Mouse (Mus musculus) adrenal gland, postnatal 14 days (tissue): ENCODE measurements at regions not wholly inside any gene's neighbourhood (a gene's known extent, or its start where the extent isn't known, plus 50 kb on each side); places are given as distances from the start of the nearest gene placed in this dataset.
A peak's percentile ranks its signal among the peaks of the same experiment; 100 is the strongest.
"Not testable (repeated sequence)": the region's sequence is repeated elsewhere in the genome, so short reads cannot be mapped to it uniquely, and the experiment has no call there.

Experiments used
- DNase-seq: peaks from one replicate; pipeline ENCODE4 v3.0.0; 2021; ENCODE audit warnings: mixed read lengths

DNA sequence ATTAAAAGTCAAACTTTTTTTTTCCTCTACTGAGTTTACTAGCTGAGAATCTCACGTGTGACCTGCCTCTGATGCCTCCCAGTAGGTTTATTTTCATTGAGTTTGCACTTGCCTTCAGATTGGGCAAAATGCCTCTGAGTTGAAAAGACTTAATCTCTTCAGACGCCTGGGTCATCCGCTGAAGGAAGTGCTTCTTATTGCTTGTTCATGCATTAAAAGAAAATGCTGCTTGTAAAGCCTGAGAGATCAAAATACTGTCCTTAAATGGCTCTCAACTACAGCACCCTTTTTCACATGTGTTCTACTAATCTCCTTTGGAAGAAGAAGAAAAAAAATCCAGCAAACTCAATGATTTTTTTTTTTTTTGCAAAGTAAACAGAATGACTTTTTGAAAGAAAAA is 351.5 kb downstream of the Kcnh5 start:
- DNase-seq = no peak

DNA sequence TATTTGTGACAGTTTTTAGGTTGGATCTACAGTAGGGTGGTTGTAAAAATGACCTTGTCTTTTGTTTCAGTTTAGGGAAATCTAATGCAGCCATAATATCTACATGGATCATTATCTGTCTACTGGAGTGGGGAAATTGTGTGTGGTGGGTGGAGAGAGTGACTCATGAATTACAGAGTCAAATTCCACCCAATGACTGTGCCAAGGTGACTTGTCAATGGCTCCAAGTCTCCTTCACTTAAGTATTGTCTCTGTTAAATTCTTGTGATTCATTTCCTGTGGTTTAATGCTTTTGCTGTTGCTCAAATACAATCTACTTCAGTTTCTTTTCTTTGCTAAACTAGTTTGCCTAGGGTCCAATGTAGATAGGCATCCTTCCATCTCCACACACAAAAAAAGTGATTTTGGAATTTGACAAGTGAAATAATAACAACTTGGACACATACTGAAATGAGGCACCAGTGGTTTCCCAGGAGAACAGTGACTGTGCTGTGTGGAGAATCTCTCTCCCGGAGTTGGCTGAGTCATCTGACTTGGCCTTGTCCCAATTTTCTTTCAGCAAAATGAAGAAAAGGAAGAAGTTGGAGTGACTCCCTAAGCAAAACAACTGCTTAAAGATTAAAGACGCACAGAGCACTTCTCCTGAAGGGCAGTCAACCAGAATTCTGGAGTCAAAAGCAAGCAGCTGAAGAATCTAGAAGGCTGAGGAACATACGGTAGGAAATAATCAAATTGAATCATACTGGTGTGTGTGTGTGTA is 352.2 kb downstream of the Kcnh5 start:
- DNase-seq = peak; percentile 43

DNA sequence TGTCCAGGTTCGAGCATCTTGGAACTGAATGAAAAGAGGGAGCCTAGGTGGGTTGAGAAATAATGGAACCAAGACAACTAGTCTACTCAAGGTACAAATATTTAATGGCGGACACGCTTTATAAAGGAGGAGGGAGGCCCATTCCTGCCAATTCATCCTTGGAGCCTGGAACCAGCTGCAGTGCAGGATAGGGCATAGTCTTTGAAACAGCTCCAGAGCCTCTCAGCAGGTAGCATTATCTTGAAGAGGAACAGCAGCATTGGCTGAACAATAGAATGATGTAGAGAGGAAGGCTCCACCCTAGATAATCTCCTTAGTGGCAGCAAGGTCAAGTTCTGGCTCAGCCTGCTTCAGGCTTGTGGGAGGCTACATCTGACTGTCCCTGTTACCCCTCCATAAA is 361.0 kb downstream of the Kcnh5 start:
- DNase-seq = not testable (repeated sequence)

DNA sequence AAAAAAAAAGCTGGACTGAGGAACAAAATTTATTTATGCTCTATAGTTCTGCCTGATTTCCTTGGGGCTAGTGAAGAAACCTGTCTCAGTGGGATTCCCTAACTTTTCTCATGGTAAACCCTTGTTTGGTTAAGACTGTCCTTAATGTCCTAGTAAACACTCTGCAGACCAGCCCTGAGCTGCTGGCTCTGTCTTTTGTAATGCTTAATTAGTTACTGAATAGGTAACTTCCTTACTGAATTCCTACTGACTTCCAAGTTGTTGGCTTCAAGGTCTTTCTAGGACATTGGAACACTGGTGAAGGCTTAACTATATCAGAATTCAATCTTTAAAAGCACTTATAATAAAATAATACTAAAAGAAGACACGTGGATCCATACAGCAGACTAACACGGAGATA is 368.6 kb downstream of the Kcnh5 start:
- not testable (repeated sequence) for DNase-seq

DNA sequence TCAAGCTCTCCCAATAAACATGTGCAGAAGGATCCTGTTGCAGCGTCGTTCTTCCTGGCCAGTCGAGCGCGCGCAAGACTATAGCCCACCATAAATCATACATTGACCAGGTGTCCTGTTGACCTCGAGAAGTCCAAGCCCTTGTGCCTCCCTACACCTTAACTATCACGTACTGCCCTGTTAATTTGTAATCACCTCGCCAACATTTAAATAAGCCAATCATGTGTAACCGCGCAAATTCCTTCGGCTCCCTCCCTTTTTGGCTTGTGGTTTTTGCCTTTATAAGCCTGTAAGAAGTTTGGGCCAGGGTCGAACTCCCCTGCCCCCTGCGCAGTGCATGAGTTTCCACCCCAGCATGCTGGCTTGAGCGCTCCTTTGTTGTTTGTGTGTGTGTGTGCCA is 369.2 kb downstream of the Kcnh5 start:
- DNase-seq = not testable (repeated sequence)

DNA sequence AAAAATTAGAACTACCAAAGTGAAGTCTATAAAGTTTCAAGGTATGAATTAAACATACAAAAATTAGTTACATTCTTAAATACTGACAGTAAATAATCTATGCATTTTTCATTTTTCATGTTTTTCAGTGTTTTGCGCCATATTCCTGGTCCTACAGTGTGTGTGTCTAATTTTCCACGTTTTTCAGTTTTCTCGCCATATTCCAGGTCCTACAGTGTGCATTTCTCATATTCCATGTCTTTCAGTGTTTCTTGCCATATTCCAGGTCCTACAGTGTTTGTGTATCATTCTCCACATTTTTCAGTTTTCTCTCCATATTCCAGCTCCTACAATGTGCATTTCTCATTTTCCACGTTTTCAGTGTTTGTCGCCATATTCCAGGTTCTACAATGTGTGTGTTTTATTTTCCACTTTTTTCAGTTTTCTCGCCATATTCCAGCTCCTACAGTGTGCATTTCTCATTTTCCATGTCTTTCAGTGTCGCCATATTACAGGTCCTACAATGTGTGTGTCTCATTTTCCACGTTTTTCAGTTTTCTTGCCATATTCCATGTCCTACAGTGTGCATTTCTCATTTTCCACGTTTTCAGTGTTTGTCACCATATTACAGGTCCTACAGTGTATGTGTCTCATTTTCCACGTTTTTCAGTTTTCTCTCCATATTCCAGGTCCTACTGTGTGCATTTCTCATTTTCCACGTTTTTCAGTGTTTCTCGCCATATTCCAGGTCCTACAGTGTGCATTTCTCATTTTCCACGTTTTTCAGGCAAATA is 373.2 kb downstream of the Kcnh5 start:
- no peak for DNase-seq

DNA sequence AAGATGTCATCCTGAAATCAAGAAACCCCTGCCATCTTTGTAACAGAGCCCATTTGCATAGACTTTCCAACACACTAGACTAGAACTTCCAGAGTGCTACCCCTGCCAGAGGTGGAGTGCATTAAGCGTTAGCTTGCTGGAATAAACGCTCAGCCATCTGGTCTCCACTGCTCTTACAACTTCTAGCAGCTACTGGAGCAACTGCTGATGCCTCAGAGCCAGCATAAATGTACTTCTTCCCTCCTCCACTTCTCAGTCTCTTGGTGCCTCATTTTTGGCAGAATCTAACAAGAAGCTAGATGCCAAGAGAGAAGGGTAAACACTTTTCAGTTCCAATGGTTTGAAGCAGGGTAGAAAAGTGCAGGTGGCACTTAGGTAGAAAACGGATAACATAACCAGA is 385.1 kb downstream of the Kcnh5 start:
- no peak for DNase-seq

DNA sequence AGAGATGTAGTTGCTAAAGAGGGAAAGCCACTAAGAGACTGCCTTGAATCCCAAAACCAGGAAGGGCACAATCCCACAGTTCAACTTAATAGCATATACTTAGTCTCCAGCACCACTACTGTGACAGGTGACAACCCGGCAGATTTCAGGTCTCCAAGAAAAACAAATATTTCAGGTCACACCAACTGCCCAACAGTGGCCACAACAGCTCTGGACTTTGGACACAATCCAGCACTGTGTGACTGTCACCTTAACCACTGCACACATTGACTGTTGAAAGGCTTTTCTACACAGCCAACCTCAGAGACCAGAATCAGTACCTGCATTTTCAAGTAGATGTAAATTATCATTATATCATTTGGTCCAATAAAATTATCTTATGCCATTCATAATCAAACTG is 414.8 kb downstream of the Kcnh5 start:
- no peak for DNase-seq

DNA sequence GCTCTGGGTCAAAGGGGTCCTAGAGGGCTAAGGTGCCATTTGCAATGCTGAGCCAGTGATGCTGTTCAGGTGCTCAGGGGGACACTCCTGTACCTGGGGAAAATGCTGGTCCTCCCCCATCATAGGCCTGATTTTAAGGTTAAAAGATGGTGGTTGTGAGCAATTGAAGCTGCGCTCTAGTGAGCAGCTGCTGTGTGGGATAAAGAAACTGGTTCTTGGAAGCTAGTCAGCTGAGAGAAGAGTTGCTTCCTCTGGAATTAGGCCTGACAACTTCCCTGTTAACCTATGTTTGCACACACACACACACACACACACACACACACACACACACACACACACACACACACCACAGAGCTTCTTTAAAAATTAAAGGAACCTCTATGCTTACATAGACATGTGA is 428.9 kb upstream of the Gm11042 start:
- DNase-seq = no peak

DNA sequence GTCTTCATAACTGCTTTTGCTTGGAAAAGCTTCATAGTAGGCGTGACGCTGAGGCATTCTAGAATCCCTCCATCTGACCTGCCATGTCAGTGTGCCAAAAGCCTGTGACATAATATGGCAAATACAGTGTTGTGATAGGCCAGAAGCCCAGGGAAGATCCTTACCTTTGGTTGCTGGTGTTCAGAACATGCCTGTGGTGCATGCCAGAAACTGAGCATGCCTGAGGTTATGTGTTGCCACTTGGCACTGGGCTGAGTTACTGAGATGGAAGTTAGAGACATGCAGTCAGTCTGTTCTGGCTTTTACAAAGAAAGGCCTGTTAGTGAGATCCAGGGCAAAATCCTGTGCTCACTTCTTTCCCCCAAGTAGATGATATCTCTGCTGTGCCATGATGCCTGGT is 412.7 kb upstream of the Gm11042 start:
- no peak for DNase-seq

DNA sequence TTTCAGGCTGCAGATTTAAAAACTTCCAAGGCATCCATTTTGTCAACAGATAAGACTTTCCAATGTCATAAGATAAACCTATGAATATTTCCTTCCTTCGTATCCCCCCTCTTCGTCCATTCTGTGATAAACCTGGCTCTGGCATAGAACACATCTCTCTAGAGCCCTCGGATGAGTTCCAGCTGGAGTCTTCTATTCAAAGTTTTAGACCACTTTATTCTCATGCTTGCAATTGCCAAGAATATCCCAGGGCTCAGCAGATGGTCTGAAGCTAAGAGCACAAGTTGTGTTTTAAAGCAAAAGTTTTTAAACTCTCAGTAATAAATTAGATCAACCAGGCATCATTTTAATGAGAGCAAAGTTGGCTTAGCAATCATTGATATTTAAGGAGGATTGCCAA is 363.0 kb upstream of the Gm11042 start:
- DNase-seq = no peak

DNA sequence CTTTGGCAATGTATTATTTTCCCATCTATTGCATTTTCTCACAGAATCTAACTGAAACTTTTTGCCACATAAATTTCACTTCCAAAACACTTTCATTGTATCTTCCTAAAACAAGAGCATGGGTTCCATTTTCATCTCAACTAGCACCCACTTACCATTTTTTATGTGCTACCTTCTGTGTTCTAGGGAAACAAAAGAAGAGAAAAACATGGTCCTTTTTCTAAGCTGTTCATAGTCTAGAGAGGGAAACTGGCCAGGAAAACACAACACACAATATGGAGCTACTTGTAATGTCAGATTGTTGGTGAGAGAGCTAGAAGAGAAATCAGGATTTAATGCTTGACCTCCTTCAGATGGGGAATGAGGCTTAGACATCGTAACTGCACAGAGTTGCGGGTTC is 361.6 kb upstream of the Gm11042 start:
- no peak for DNase-seq

DNA sequence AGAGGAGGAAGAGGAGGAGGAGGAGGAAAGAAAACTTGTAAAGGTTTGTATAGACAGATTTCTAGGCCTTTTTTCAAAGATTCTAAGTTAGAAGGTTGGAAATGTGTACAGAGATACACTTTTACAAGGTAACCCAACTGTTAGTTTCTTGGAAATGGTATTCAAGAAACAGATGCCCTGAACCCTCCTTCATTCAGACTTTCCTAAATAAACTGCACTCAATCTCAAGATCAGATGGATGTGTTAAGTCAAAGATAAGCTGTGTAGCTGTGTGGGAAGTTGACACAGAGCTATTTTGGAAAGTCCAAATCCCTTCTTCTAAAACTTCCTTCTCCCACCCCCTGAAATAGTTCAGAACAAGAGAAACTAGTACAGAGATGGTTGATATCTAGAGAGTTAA is 342.2 kb upstream of the Gm11042 start:
- no peak for DNase-seq

DNA sequence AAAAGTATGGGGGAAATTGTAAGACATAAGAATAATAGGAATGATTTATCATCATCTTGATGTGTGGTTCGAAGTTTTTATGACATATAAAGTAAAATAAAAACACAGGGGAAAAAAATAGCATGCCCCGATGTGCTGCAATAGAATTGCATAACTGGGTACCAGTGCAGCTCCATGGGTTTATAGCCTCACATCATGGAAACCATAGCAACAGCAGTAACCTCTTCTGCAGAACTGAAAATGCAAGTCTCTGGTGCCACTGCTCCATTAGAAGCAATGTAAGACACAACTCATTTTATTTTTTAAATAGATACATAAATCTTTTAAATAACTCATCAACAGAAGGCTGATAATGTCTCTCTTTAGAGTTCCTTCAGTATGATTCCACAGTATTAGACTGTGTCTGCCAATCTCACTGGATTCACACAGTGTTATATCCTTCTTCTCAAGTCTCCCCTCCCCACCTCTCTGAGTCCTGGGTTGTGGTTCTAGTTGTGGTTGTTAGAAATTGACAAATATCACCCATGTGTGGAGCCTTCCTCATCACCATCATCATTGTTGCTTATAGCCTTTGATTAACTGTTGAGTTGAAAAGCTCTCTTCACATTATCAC is 340.9 kb upstream of the Gm11042 start:
- DNase-seq = no peak

DNA sequence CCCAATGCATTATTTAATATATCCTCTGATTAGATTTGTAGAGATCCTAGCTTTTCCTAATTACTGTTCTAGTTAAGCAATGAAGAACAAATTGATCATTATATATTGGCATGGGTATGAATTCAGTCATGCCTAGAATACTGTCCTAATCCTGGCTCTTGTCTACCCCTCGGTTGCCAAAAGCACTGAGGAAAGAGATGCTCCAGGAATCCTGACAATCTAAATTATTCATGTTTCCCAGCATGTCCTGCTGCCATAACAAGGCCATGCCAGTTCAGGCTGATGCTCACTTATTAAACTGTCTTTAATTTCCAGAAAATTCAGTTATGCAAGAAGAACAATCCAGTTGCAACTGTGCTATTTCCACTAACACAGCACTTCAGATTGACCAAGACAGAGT is 335.1 kb upstream of the Gm11042 start:
- no peak for DNase-seq

DNA sequence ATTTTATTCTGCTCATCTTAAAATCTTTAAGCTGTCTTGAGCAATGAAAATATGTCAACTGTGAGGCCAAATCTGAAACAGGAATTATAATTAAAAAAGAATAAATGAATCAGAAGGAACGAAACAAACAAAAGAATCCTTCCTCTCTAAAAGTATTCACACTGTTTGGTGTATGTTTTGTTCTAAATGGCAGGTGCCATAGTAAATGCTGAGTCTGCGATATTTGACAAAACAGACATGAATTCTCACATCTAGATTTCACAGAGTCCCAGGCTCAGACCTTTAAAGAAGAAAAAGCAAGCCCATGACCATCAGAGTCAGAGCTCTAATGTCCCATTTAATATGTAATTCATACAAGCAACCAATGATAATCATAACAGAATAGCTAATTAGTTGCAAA is 316.6 kb upstream of the Gm11042 start:
- DNase-seq = no peak

DNA sequence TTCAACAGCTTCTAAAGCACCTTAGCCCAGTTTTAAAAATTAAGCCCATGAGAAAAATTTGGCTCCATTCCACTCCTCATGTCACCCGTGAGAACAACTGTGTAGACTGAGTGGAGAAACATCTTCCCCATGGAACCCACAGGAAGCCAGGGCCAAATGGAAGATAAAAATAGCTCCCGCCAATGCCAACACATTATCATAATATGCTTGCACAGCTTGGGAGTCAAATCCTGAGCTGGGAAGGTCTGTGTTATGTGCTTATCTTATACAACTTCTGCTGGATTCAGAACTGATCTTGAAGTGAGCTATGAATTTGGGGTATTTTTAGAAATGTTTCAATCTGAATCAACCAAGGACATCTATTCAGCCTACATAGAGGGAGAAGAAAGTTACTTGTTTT is 279.0 kb upstream of the Gm11042 start:
- DNase-seq = no peak

DNA sequence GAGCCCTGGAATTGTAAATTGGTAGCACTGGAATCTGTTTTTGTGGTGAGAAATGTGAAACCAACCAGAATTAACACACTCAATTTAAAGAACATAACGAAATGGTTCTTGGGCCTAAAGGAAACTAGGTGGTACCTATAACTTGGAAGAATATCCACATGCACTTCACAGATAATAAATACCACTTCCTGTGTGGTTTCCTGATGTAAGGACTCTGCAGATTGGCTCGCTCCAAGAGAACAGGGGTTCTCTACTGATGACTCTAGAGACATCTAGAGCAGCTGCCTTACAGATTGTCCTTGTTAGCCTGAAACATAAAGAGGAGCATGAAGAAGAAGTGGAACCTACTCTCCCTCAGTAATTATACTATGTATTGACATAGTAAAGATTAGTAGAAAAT is 238.4 kb upstream of the Gm11042 start:
- no peak for DNase-seq

DNA sequence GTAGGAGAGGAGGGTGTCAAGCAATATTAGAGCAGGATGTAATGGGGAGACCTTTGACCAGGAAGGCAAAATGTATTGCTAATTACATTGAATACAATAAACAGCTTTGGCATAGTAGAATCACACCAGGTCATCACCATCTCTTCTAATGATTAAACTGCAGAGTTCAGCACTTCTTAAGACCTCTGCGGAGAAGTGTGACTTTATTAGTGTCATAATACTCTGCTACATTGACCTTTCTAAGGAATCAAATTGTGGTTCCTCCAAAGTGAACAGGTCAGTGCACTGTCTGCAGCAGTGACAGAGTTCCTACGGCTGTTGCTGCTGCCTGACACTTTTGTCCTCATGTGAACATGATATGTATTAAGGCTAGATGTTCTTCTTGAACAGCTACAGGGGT is 228.0 kb upstream of the Gm11042 start:
- DNase-seq = no peak

DNA sequence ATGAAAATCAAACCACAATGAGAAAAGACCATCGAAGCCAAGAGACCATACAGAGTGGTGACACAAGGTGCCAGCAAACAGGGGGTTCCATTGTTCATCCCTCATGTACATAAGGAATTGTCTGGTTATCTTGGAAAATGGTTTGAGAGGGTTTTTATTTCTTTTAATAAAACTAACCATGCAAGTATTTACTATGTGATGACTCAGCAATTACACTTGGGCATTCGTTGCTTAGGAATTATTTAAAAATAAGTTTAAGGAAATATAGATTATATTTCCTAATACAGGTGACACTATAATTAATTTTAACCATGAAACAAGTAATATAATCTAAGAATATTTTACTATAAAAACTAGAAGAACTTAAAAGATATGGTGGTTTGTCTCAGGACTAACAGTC is 218.7 kb upstream of the Gm11042 start:
- DNase-seq = no peak

DNA sequence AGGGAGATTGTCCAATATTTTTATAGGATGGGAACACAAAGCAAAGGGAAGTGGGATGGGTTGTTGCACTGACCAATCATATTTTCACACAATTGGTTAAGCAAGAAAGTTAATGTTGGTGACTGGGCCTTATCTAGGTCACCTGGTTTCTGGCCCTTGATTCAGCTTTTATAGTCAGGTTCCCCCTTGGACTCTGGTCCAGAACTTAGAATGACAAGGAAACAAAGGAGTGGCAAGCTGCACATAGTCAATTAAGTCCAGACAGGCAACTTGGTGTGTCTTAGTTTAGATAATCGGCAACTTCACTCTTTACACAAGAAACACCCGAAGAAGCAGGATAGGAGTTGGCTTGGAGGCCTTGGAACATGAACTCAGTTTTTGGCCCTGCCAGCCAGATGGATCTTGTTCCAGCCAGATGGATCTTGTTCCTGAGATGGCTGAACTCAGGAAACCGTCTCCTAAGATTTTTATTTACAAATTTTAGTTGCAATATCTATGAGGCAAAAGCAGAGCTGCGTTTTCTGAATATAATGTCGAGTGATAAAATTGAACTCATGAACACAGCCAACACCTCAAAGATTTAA is 212.9 kb upstream of the Gm11042 start:
- DNase-seq = no peak

DNA sequence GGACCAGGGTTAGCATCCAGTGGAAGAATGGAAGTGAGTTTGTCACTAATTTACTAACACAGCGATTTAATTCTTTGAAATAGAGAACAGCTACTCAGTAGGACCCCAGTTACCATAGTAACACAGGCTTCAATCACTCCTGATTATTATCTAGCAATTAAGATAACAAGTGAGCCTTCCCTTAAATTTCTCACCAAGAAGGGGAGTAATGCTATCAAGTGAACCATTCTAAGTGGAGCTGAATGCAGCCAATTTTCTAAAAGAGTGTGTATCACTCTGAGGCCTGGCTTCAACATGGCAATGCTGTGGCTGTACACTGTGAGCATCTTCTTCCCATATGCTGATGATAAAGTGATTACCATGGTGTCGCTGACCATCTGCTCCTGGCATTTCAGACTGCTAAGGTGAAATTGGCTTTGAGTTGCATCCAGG is 211.0 kb upstream of the Gm11042 start:
- no peak for DNase-seq

DNA sequence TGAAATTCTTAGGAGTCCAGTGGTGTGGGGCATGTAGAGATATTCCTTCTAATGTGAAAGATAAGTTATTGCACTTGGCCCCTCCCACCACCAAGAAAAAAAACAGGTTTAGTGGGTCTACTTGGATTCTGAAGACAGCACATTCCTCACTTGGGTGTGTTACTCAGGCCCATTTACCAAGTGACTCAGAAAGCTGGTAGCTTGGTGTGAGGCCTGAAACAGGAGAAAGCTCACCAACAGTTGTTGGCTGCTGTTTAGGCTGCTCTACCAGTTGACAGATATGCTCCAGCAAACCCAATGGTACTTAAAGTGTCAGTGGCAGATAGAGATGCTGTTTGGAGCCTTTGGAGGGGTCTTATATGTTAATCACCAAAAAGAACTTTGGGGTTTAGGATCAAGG is 207.8 kb upstream of the Gm11042 start:
- DNase-seq = no peak
